Mouse (Mus musculus) CH12.LX (cell line): Measurements from ENCODE around the gene Tns2. TPM values are rescaled to one million over a fixed set of nuclear protein-coding genes. Genes with fewer than 3 reads are reported as not detected.

ENCODE experiments used
- DNase-seq: peaks from one replicate; pipeline ENCODE4 v3.0.0-alpha.2; 2013; ENCODE audit errors: extremely low read depth
- H3K27ac ChIP-seq: 2 replicates; pipeline ENCODE4 v1.5.1; 2012; ENCODE audit warnings: low read depth, mild to moderate bottlenecking, control low read depth, moderate library complexity; ENCODE audit not compliant: insufficient read depth
- H3K27me3 ChIP-seq: replicated peaks from 2 replicates; pipeline ENCODE3; 2012; ENCODE audit warnings: inconsistent platforms
- H3K36me3 ChIP-seq, 2 experiments: replicated peaks in 1 of 2; 2 replicates each; pipeline versions ENCODE3 to v1.6.1; 2012; ENCODE audit warnings: inconsistent platforms in 1 of 2, low read length in 1 of 2, mild to moderate bottlenecking in 1 of 2, mixed read lengths in 1 of 2, moderate library complexity in 1 of 2; ENCODE audit not compliant: control insufficient read depth in 1 of 2, insufficient read depth in 1 of 2
- H3K4me1 ChIP-seq, 2 experiments: 2 replicates each; pipeline ENCODE4 v1.6.1; 2012; ENCODE audit warnings: inconsistent platforms in 1 of 2, moderate library complexity in 1 of 2; ENCODE audit not compliant: insufficient read depth in 2 of 2, control insufficient read depth in 1 of 2
- H3K4me2 ChIP-seq: 2 replicates; pipeline ENCODE4 v1.6.1; 2012; ENCODE audit warnings: low read depth, mild to moderate bottlenecking, control low read depth; ENCODE audit not compliant: poor library complexity, insufficient read depth, severe bottlenecking
- H3K4me3 ChIP-seq, 3 experiments: fragments of 150-350 bp in 1 of 3; sonication (generic) in 1 of 3; replicated peaks in 1 of 3; 2 replicates each; pipeline versions ENCODE3 to v1.5.1; 2011 to 2012; ENCODE audit warnings: low read depth in 2 of 3, low read length in 2 of 3, mild to moderate bottlenecking in 2 of 3, moderate library complexity in 2 of 3, control low read depth in 1 of 3, improper control_type of control experiment in 1 of 3, inconsistent platforms in 1 of 3, mixed read lengths in 1 of 3; ENCODE audit not compliant: poor library complexity in 1 of 3
- H3K79me2 ChIP-seq: replicated peaks from 2 replicates; pipeline ENCODE4 v1.6.1; 2012; ENCODE audit warnings: mild to moderate bottlenecking, moderate library complexity; ENCODE audit not compliant: control insufficient read depth, poor library complexity, insufficient read depth, severe bottlenecking; ENCODE audit errors: extremely low read depth
- H3K9ac ChIP-seq: 2 replicates; pipeline ENCODE4 v1.6.1; 2012; ENCODE audit warnings: low read depth, mild to moderate bottlenecking, control low read depth, moderate library complexity; ENCODE audit not compliant: insufficient read depth
- H3K9me3 ChIP-seq: replicated peaks from 2 replicates; pipeline ENCODE3; 2012; ENCODE audit warnings: low read length, inconsistent platforms, mixed read lengths
- E2F4 ChIP-seq: IDR thresholded peaks from 2 replicates; pipeline ENCODE4 v1.6.1; 2011; ENCODE audit warnings: low read depth, low read length, improper control_type of control experiment; ENCODE audit not compliant: insufficient replicate concordance
- ELF1 ChIP-seq: IDR thresholded peaks from 2 replicates; pipeline ENCODE4 v1.6.1; 2014; ENCODE audit warnings: low read depth, mild to moderate bottlenecking, inconsistent platforms, low read length, improper control_type of control experiment
- EP300 ChIP-seq: IDR thresholded peaks from 2 replicates; pipeline ENCODE4 v1.6.1; 2011; ENCODE audit warnings: low read length, improper control_type of control experiment
- ETS1 ChIP-seq: conservative IDR thresholded peaks from 2 replicates; pipeline ENCODE4 v1.6.1; 2012; ENCODE audit warnings: low read depth, mild to moderate bottlenecking, inconsistent platforms, low read length, improper control_type of control experiment, moderate library complexity
- HCFC1 ChIP-seq: IDR thresholded peaks from 2 replicates; pipeline ENCODE4 v1.6.1; 2012; ENCODE audit warnings: low read depth, mild to moderate bottlenecking, inconsistent platforms, low read length, improper control_type of control experiment
- JUND ChIP-seq: conservative IDR thresholded peaks from 2 replicates; pipeline ENCODE4 v1.6.1; 2011; ENCODE audit warnings: low read depth, low read length, improper control_type of control experiment
- KAT2A ChIP-seq: IDR thresholded peaks from 2 replicates; pipeline ENCODE4 v1.6.1; 2012; ENCODE audit warnings: low read length, improper control_type of control experiment, inconsistent platforms; ENCODE audit not compliant: insufficient replicate concordance
- MAFK ChIP-seq: IDR thresholded peaks from 2 replicates; pipeline ENCODE4 v1.6.1; 2011; ENCODE audit warnings: low read length, improper control_type of control experiment; ENCODE audit not compliant: insufficient replicate concordance
- MAZ ChIP-seq: IDR thresholded peaks from 2 replicates; pipeline ENCODE4 v1.6.1; 2012; ENCODE audit warnings: low read depth, mild to moderate bottlenecking, inconsistent platforms, low read length, improper control_type of control experiment, moderate library complexity
- MXI1 ChIP-seq: IDR thresholded peaks from 2 replicates; pipeline ENCODE4 v1.6.1; 2011; ENCODE audit warnings: mild to moderate bottlenecking, low read depth, low read length, improper control_type of control experiment
- NELFE ChIP-seq: IDR thresholded peaks from 2 replicates; pipeline ENCODE4 v1.6.1; 2011; ENCODE audit warnings: low read depth, low read length, improper control_type of control experiment
- NRF1 ChIP-seq: IDR thresholded peaks from 2 replicates; pipeline ENCODE4 v1.6.1; 2014; ENCODE audit warnings: low read depth, mild to moderate bottlenecking, inconsistent platforms, low read length, improper control_type of control experiment, moderate library complexity
- PAX5 ChIP-seq: IDR thresholded peaks from 2 replicates; pipeline ENCODE4 v1.6.1; 2012; ENCODE audit warnings: low read length, inconsistent platforms, mixed read lengths
- POLR2AphosphoS2 ChIP-seq: IDR thresholded peaks from 2 replicates; pipeline ENCODE4 v1.6.1; 2011; ENCODE audit warnings: low read depth, low read length, improper control_type of control experiment
- RAD21 ChIP-seq: IDR thresholded peaks from 2 replicates; pipeline ENCODE4 v1.6.1; 2011; ENCODE audit warnings: low read depth, mild to moderate bottlenecking, low read length, improper control_type of control experiment, moderate library complexity
- SIN3A ChIP-seq: IDR thresholded peaks from 2 replicates; pipeline ENCODE4 v1.6.1; 2012; ENCODE audit warnings: low read length, improper control_type of control experiment, inconsistent platforms
- SMC3 ChIP-seq: IDR thresholded peaks from 2 replicates; pipeline ENCODE4 v1.6.1; 2011; ENCODE audit warnings: low read depth, low read length, improper control_type of control experiment
- TBP ChIP-seq: conservative IDR thresholded peaks from 2 replicates; pipeline ENCODE4 v1.6.1; 2011; ENCODE audit warnings: low read depth, low read length, improper control_type of control experiment
- TCF12 ChIP-seq: IDR thresholded peaks from 2 replicates; pipeline ENCODE4 v1.6.1; 2014; ENCODE audit warnings: low read depth, mild to moderate bottlenecking, inconsistent platforms, low read length, improper control_type of control experiment
- USF1 ChIP-seq: IDR thresholded peaks from 2 replicates; pipeline ENCODE4 v1.6.1; 2014; ENCODE audit warnings: low read depth, mild to moderate bottlenecking, inconsistent platforms, low read length, improper control_type of control experiment
- USF2 ChIP-seq: conservative IDR thresholded peaks from 2 replicates; pipeline ENCODE4 v1.6.1; 2011; ENCODE audit warnings: low read depth, low read length, improper control_type of control experiment
- ZC3H11A ChIP-seq: IDR thresholded peaks from 2 replicates; pipeline ENCODE4 v1.6.1; 2012; ENCODE audit warnings: low read depth, mild to moderate bottlenecking, inconsistent platforms, low read length, improper control_type of control experiment
- ZKSCAN1 ChIP-seq: IDR thresholded peaks from 2 replicates; pipeline ENCODE4 v1.6.1; 2012; ENCODE audit warnings: low read depth, inconsistent platforms, low read length, improper control_type of control experiment, borderline replicate concordance
- ZMIZ1 ChIP-seq: IDR thresholded peaks from 2 replicates; pipeline ENCODE4 v1.6.1; 2012; ENCODE audit warnings: low read depth, mild to moderate bottlenecking, inconsistent platforms, low read length, improper control_type of control experiment
- ZNF384 ChIP-seq: IDR thresholded peaks from 2 replicates; pipeline ENCODE4 v1.6.1; 2012; ENCODE audit warnings: low read depth, low read length, improper control_type of control experiment, inconsistent platforms
- dilution Hi-C: fragments of 300-500 bp; cut with MboI; formaldehyde crosslinking; loops from 2 replicates; pipeline ENCODE4 v1.14.3; 2020; ENCODE audit warnings: low sequenced_read_pairs; ENCODE audit not compliant: extremely low pct_unique_long_range_greater_than_20kb, extremely low pct_ligation_motif_present
- in situ Hi-C: fragments of 300-500 bp; cut with MboI; formaldehyde crosslinking; loops from 3 replicates; pipeline ENCODE4 v1.14.3; 2019; ENCODE audit warnings: low sequenced_read_pairs, low pct_ligation_motif_present, low pct_unique_long_range_greater_than_20kb, mixed read lengths
- polyA plus RNA-seq: library from polyadenylated mRNA; unstranded; fragments of >175 nt; gene quantifications from 2 replicates; pipeline ENCODE4 v1.2.1, GENCODE M21; 2012; ENCODE audit warnings: low read depth; ENCODE audit not compliant: insufficient read length
- total RNA-seq, 2 experiments: library from RNA; depleted of rRNA; stranded (reverse); fragments of 300-350 nt in 1 of 2; fragments of >200 nt in 1 of 2; gene quantifications; 2 replicates each; pipeline ENCODE4 v1.2.3; 2012 to 2014

Gene Tns2
- total and polyA plus RNA-seq, 3 experiments = 0.13 to 0.34 TPM; not detected in 1

- H3K27ac ChIP-seq = no peak overlapping the region
- TF ChIP-seq SMC3 = no peak
- no peak for TF ChIP-seq KAT2A
- no peak for TF ChIP-seq MAZ
- no peak for TF ChIP-seq USF1
- TF ChIP-seq TBP = no peak
- no peak for TF ChIP-seq PAX5
- no peak for TF ChIP-seq HCFC1
- no peak for TF ChIP-seq ZMIZ1
- no peak for TF ChIP-seq SIN3A
- no peak for TF ChIP-seq EP300
- TF ChIP-seq TCF12 = no peak
- TF ChIP-seq USF2 = no peak
- TF ChIP-seq ZC3H11A = no peak
- no peak for TF ChIP-seq RAD21
- TF ChIP-seq E2F4 = no peak
- no peak for TF ChIP-seq ZNF384
- TF ChIP-seq ELF1 = no peak
- TF ChIP-seq NELFE = no peak
- TF ChIP-seq MAFK = no peak
- no peak for TF ChIP-seq ZKSCAN1
- TF ChIP-seq, all 38 proteins: peak for 0
- in situ Hi-C loops (no loop called here), dilution Hi-C loops (no loop called here)
- Histone ChIP-seq H3K36me3 (no peaks in the 10 kb centered on the region), H3K9me3 (no peaks in the 10 kb centered on the region), H3K4me2 (no peak overlapping the region), H3K4me1 (peaks cover 10 to 28% of the 10 kb centered on the region in 2 experiments), H3K9ac (no peak overlapping the region), H3K27me3 (peaks cover 35% of the 10 kb centered on the region), H3K4me3 (no peak overlapping the region), H3K79me2 (no peaks in the 10 kb centered on the region)
- no peak for DNase-seq
These were observed 44.5 kb downstream of the Tns2 start for GRCm38 (mm10) chr15:102144726-102145125.

GRCm38 (mm10) chr15:102145330-102145729 is 45.1 kb downstream of the Tns2 start:
- H3K4me1 ChIP-seq = peaks cover 14 to 33% of the 10 kb centered on the region in 2 experiments
- no peaks in the 10 kb centered on the region for H3K36me3 ChIP-seq
- no peak overlapping the region for H3K9ac ChIP-seq
- H3K4me3 ChIP-seq = no peak overlapping the region
- TF ChIP-seq MAFK = no peak
- no peak for TF ChIP-seq MAZ
- no peak for TF ChIP-seq POLR2AphosphoS2
- TF ChIP-seq MXI1 = no peak
- no peak for TF ChIP-seq JUND
- no peak for TF ChIP-seq NRF1
- no peak for TF ChIP-seq USF2
- no peak for TF ChIP-seq NELFE
- TF ChIP-seq ETS1 = no peak
- H3K79me2 ChIP-seq = no peaks in the 10 kb centered on the region
- H3K27me3 ChIP-seq = peaks cover 32% of the 10 kb centered on the region
- DNase-seq = no peak
- no peaks in the 10 kb centered on the region for H3K9me3 ChIP-seq
- no peak overlapping the region for H3K27ac ChIP-seq
- dilution Hi-C loops (no loop called here), in situ Hi-C loops (no loop called here)
- H3K4me2 ChIP-seq = no peak overlapping the region
